Mouse (Mus musculus) forebrain, embryonic 11.5 days (tissue): ENCODE results near the gene Fli1. TPM values are rescaled to one million over a fixed set of nuclear protein-coding genes. Genes with fewer than 3 reads are reported as not detected.

Experiments used
- ATAC-seq: fragments of 200-750 bp; cut with Nextera tagmentation; replicated peaks from 2 replicates; pipeline ENCODE4 v1.8.0; 2017; ENCODE audit warnings: moderate TSS enrichment; ENCODE audit not compliant: low FRiP score
- DNase-seq: peaks from one replicate; pipeline ENCODE4 v3.0.0-alpha.2; 2017; ENCODE audit warnings: low spot score
- H3K27ac ChIP-seq: fragments of 300-500 bp; sonication (generic); 2 replicates; pipeline ENCODE4 v1.5.1; 2014; ENCODE audit warnings: low read depth, low read length
- H3K27me3 ChIP-seq: fragments of 300-500 bp; sonication (generic); 2 replicates; pipeline ENCODE4 v1.6.1; 2014; ENCODE audit warnings: mild to moderate bottlenecking, low read length, mixed read lengths; ENCODE audit not compliant: control insufficient read depth, insufficient read depth
- H3K36me3 ChIP-seq: fragments of 300-500 bp; sonication (generic); 2 replicates; pipeline ENCODE4 v1.6.1; 2014; ENCODE audit warnings: mild to moderate bottlenecking, low read length, moderate library complexity, mixed read lengths; ENCODE audit not compliant: control insufficient read depth, insufficient read depth
- H3K4me1 ChIP-seq: fragments of 300-500 bp; sonication (generic); replicated peaks from 2 replicates; pipeline ENCODE4 v1.6.1; 2014; ENCODE audit warnings: low read length, mixed read lengths; ENCODE audit not compliant: control insufficient read depth, insufficient read depth
- H3K4me2 ChIP-seq: fragments of 300-500 bp; sonication (generic); 2 replicates; pipeline ENCODE4 v1.6.1; 2014; ENCODE audit warnings: low read depth, mild to moderate bottlenecking, low read length, moderate library complexity, mixed read lengths; ENCODE audit not compliant: severe bottlenecking
- H3K4me3 ChIP-seq: fragments of 300-500 bp; sonication (generic); 2 replicates; pipeline ENCODE4 v1.5.1; 2014; ENCODE audit warnings: low read depth, low read length
- H3K9ac ChIP-seq: fragments of 300-500 bp; sonication (generic); 2 replicates; pipeline ENCODE4 v1.6.1; 2014; ENCODE audit warnings: low read length
- H3K9me3 ChIP-seq: fragments of 300-500 bp; sonication (generic); 2 replicates; pipeline ENCODE4 v1.6.1; 2016; ENCODE audit warnings: low read length, mixed read lengths; ENCODE audit not compliant: control insufficient read depth
- WGBS: fragments of 180-500 bp; shearing (Covaris S2); extraction: QIAGEN DNeasy Blood & Tissue Kit; methylation state at CpG from one replicate; pipeline ENCODE4 v1.1.7; 2014; 5-methylcytosine and 5-hydroxymethylcytosine counted together
- polyA plus RNA-seq: library from polyadenylated mRNA; unstranded; fragments of >200 nt; fragmentation: Nextera tagmentation; extraction: Ambion mirVana; gene quantifications from 2 replicates; pipeline ENCODE4 v1.2.1, GENCODE M21; 2014

Fli1 gene
- polyA plus RNA-seq, 1 experiment from 2014 or later: 14.3 TPM

GRCm38 (mm10) chr9:32535201-32535955 is 7.3 kb downstream of the Fli1 start:
- Histone ChIP-seq H3K4me2 (no peak overlapping the region), H3K4me1 (no peaks in the 10 kb centered on the region), H3K27me3 (peaks cover 22% of the 10 kb centered on the region), H3K27ac (no peak overlapping the region), H3K9ac (no peak overlapping the region), H3K9me3 (no peaks in the 10 kb centered on the region), H3K36me3 (no peaks in the 10 kb centered on the region), H3K4me3 (no peak overlapping the region)
- WGBS: 64% methylated on average over 2 of the region's 2 CpGs
- DNase-seq (no peak), ATAC-seq (no peak)

- H3K9me3 ChIP-seq: no peaks in the 10 kb centered on the region
- ATAC-seq (no peak), DNase-seq (no peak)
- H3K36me3 ChIP-seq: no peaks in the 10 kb centered on the region
- 82% methylated on average over 11 of the region's 11 CpGs for WGBS
- no peak overlapping the region for H3K9ac ChIP-seq
- peaks cover 12% of the 10 kb centered on the region for H3K27me3 ChIP-seq
- no peak overlapping the region for H3K4me2 ChIP-seq
- H3K4me1 ChIP-seq: no peaks in the 10 kb centered on the region
- no peak overlapping the region for H3K27ac ChIP-seq
- H3K4me3 ChIP-seq: no peak overlapping the region
These were observed 8.5 kb downstream of the Fli1 start for GRCm38 (mm10) chr9:32534025-32534615.

GRCm38 (mm10) chr9:32531588-32531987 is 11.1 kb downstream of the Fli1 start:
- Histone ChIP-seq H3K27me3 (no peaks in the 10 kb centered on the region), H3K9me3 (no peaks in the 10 kb centered on the region), H3K4me2 (no peak overlapping the region), H3K4me3 (no peak overlapping the region), H3K9ac (no peak overlapping the region), H3K4me1 (no peaks in the 10 kb centered on the region), H3K36me3 (no peaks in the 10 kb centered on the region), H3K27ac (no peak overlapping the region)
- DNase-seq (no peak), ATAC-seq (no peak)
- 91% methylated on average over 4 of the region's 4 CpGs for WGBS

- 76% methylated on average over 1 of the region's 1 CpGs for WGBS
- no peak overlapping the region for H3K27ac ChIP-seq
These were observed 11.7 kb downstream of the Fli1 start for GRCm38 (mm10) chr9:32530975-32531374.

GRCm38 (mm10) chr9:32530188-32530587 is 12.5 kb downstream of the Fli1 start:
- Histone ChIP-seq H3K9me3 (no peaks in the 10 kb centered on the region), H3K36me3 (no peaks in the 10 kb centered on the region), H3K4me1 (no peaks in the 10 kb centered on the region), H3K4me2 (no peak overlapping the region), H3K4me3 (no peak overlapping the region), H3K9ac (no peak overlapping the region), H3K27ac (no peak overlapping the region), H3K27me3 (no peaks in the 10 kb centered on the region)
- DNase-seq (no peak), ATAC-seq (no peak; the same call in 1 of the 2 replicates)
- 48% methylated on average over 5 of the region's 5 CpGs for WGBS

More at GRCm38 (mm10) chr9:32530975-32531374, 11.7 kb downstream of the Fli1 start:
- Histone ChIP-seq H3K9me3 (no peaks in the 10 kb centered on the region), H3K27me3 (no peaks in the 10 kb centered on the region), H3K36me3 (no peaks in the 10 kb centered on the region), H3K4me2 (no peak overlapping the region), H3K4me1 (no peaks in the 10 kb centered on the region), H3K9ac (no peak overlapping the region), H3K4me3 (no peak overlapping the region)
- no peak for DNase-seq
- no peak for ATAC-seq

- H3K9ac ChIP-seq: no peak overlapping the region
- H3K4me3 ChIP-seq: no peak overlapping the region
- H3K9me3 ChIP-seq: no peaks in the 10 kb centered on the region
- no peaks in the 10 kb centered on the region for H3K36me3 ChIP-seq
- H3K27me3 ChIP-seq: no peaks in the 10 kb centered on the region
- H3K4me1 ChIP-seq: no peaks in the 10 kb centered on the region
- no peak overlapping the region for H3K27ac ChIP-seq
- no peak overlapping the region for H3K4me2 ChIP-seq
- 88% methylated on average over 5 of the region's 5 CpGs for WGBS
- DNase-seq (no peak), ATAC-seq (no peak)
These were observed 13.1 kb downstream of the Fli1 start for GRCm38 (mm10) chr9:32529594-32529993.

GRCm38 (mm10) chr9:32527329-32527728 is 15.3 kb downstream of the Fli1 start:
- Histone ChIP-seq H3K27ac (no peak overlapping the region), H3K4me2 (no peak overlapping the region), H3K36me3 (no peaks in the 10 kb centered on the region), H3K9ac (no peak overlapping the region), H3K9me3 (no peaks in the 10 kb centered on the region), H3K4me1 (no peaks in the 10 kb centered on the region), H3K27me3 (no peaks in the 10 kb centered on the region), H3K4me3 (no peak overlapping the region)
- DNase-seq (no peak), ATAC-seq (no peak)
- 96% methylated on average over 7 of the region's 7 CpGs for WGBS

GRCm38 (mm10) chr9:32525787-32526186 is 16.9 kb downstream of the Fli1 start:
- no peak for DNase-seq
- no peak overlapping the region for H3K4me2 ChIP-seq
- no peak overlapping the region for H3K4me3 ChIP-seq
- no peaks in the 10 kb centered on the region for H3K36me3 ChIP-seq
- no peaks in the 10 kb centered on the region for H3K27me3 ChIP-seq
- H3K9ac ChIP-seq: no peak overlapping the region
- H3K9me3 ChIP-seq: no peaks in the 10 kb centered on the region
- 83% methylated on average over 5 of the region's 5 CpGs for WGBS
- no peaks in the 10 kb centered on the region for H3K4me1 ChIP-seq
- H3K27ac ChIP-seq: no peak overlapping the region
- no peak for ATAC-seq
